Mouse (Mus musculus): Measurements from ENCODE around the gene Gm49373. TPM values are rescaled to one million over a fixed set of nuclear protein-coding genes. Genes with fewer than 3 reads are reported as not detected.

The Gm49373 gene
- total RNA-seq (2012; rRNA removed): 2.1 and 2.7 TPM in 2 replicates

DNA sequence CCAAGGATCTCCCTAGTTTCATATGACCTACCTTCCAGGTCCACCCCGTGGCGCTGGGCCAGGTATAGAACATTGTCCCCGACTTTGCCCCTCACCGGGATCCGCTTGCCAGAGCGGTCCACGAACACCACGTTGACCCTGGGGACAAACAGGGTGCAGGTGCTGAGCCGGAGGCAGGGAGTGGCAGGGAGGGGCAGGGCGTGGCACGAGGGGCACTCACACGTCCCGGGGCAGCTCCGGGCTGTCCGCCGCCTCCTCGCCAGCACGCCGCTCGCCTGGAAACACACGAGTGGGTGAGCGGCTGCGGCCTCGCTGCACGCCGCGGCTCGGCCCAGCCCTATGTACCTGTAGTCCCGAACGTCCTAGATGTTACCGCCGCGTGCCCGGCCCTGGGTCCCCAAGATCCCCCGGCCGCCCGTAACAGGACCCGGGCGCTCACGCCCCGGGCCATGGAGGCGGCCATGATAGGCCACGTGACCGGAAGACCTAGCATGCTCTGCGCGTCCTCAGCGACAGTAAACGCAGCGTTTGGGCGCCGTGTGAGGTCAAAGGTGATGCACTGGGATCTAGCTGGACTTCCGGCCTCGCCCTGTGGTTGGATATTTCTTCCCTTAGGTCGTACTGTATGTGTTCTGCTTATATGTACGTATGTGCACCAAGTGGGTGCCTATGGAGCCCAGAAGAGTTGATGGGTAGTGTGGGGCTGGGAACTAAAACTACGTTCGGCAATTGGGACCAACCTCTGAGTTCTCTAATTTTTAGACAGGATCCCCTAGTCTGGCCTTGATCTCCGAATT lies at the start of gene Gm49373, which contains the start of gene Fdx1l:
Gene Gm49373, minus strand, starts transcription at position 53 of the 797 bp plus-strand sequence.
Gene Fdx1l, minus strand, starts transcription at position 571 of the 797 bp plus-strand sequence.
- in situ Hi-C loops (cut with MboI; ENCODE audit: low sequenced_read_pairs in 2 of 2, unreplicated experiment in 2 of 2): no loop called here
- DNase-seq (ENCODE audit: low read depth, low spot score): peak; percentile 69
- Histone ChIP-seq H3K9ac (ENCODE audit: insufficient read depth, low read depth, low read length, poor library complexity, severe bottlenecking) (peak within 1 kb of the TSS; percentile 94), H3K4me3 (ENCODE audit: insufficient read depth in 1 of 2, low read depth in 1 of 2, low read length in 2 of 2, poor library complexity in 1 of 2, severe bottlenecking in 1 of 2) (peak within 1 kb of the TSS; percentile 89 to 92), H3K9me3 (ENCODE audit: control insufficient read depth, insufficient read depth, low read depth, low read length) (no peaks in the 10 kb centered on the region), H3K4me1 (ENCODE audit: control insufficient read depth in 2 of 2, insufficient read depth in 2 of 2, low read length in 2 of 2, poor library complexity in 1 of 2) (no peaks in the 10 kb centered on the region), H3K36me3 (ENCODE audit: control insufficient read depth, insufficient read depth, low read length, poor library complexity, severe bottlenecking) (peaks cover 37% of the 10 kb centered on the region), H3K27ac (ENCODE audit: insufficient read depth, low read depth, low read length, poor library complexity, severe bottlenecking) (peak within 1 kb of the TSS; percentile 72)
- TF ChIP-seq HCFC1 (IDR thresholded peaks at IDR 0.05; ENCODE audit: borderline replicate concordance, insufficient read depth, low read length) (peak; percentile 81), CHD2 (IDR thresholded peaks at IDR 0.05; ENCODE audit: low read depth, low read length) (peak; percentile 42; the same call in 1 of the 2 replicates), ZNF384 (IDR thresholded peaks at IDR 0.05; ENCODE audit: low read depth, low read length) (no peak)

DNA sequence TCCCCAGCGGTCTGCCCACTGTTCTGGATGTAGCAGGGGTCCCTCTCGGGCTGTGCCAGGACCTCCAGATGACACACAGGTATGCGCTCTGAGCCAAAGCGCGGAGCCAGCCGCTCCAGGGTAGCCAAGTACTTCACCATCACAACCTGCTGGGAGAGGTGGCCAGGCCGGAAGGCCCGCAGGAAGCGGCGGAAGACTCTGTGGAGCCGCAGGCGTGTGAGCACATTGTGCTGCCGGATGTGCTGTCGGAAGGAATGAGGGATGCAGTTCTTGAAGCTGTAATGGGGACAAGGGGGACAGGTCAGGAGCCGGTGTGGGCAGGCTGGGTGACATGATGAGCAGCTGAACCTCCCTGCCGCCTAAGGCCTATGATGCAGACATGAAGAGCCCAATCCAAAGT lies 48.6 kb upstream of the Gm49373 start:
- Histone ChIP-seq H3K36me3 (ENCODE audit: control insufficient read depth, insufficient read depth, low read length, poor library complexity, severe bottlenecking) (peaks cover 5% of the 10 kb centered on the region; the same call in 1 of the 2 replicates), H3K4me3 (ENCODE audit: insufficient read depth in 1 of 2, low read depth in 1 of 2, low read length in 2 of 2, poor library complexity in 1 of 2, severe bottlenecking in 1 of 2) (peak overlapping the region; percentile 43 to 62; a peak in 3 of 4 replicates), H3K9ac (ENCODE audit: insufficient read depth, low read depth, low read length, poor library complexity, severe bottlenecking) (peak overlapping the region; percentile 66), H3K9me3 (ENCODE audit: control insufficient read depth, insufficient read depth, low read depth, low read length) (no peaks in the 10 kb centered on the region), H3K4me1 (ENCODE audit: control insufficient read depth in 2 of 2, insufficient read depth in 2 of 2, low read length in 2 of 2, poor library complexity in 1 of 2) (peaks cover 0 to 2% of the 10 kb centered on the region in 2 experiments; a peak in 2 of 4 replicates), H3K27ac (ENCODE audit: insufficient read depth, low read depth, low read length, poor library complexity, severe bottlenecking) (no peak overlapping the region)
- in situ Hi-C loops (cut with MboI; ENCODE audit: low sequenced_read_pairs in 2 of 2, unreplicated experiment in 2 of 2): no loop called here
- no peak for DNase-seq (ENCODE audit: low read depth, low spot score)
- no peak for TF ChIP-seq CHD2 (IDR thresholded peaks at IDR 0.05; ENCODE audit: low read depth, low read length)
- TF ChIP-seq ZNF384 (IDR thresholded peaks at IDR 0.05; ENCODE audit: low read depth, low read length): no peak
- no peak for TF ChIP-seq HCFC1 (IDR thresholded peaks at IDR 0.05; ENCODE audit: borderline replicate concordance, insufficient read depth, low read length)

DNA sequence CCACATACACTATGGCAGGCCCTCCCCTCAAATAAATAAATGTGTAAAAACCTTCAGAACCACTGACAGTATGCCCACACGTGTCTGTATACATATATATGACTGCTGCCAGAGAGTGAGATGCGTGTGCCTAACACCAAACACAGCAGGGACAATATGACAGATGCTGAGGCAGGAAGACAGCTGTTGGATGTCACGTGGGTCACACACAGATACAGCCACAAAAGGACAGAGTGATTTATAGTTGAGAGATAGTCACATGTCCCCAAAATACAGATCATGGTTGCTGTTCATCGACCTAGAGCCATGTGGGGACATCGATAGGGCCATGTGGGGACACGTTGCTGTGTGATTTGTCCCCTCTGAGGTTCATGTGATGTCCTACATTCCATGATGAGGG lies 44.2 kb upstream of the Gm49373 start:
- H3K9ac ChIP-seq (ENCODE audit: insufficient read depth, low read depth, low read length, poor library complexity, severe bottlenecking): no peak overlapping the region
- no peak overlapping the region for H3K4me3 ChIP-seq (ENCODE audit: insufficient read depth in 1 of 2, low read depth in 1 of 2, low read length in 2 of 2, poor library complexity in 1 of 2, severe bottlenecking in 1 of 2)
- TF ChIP-seq CHD2 (IDR thresholded peaks at IDR 0.05; ENCODE audit: low read depth, low read length): no peak
- no peak for TF ChIP-seq MAFK (IDR thresholded peaks at IDR 0.05; ENCODE audit: insufficient read depth, low read depth, low read length)
- no peak for TF ChIP-seq HCFC1 (IDR thresholded peaks at IDR 0.05; ENCODE audit: borderline replicate concordance, insufficient read depth, low read length)
- TF ChIP-seq ZNF384 (IDR thresholded peaks at IDR 0.05; ENCODE audit: low read depth, low read length): no peak
- TF ChIP-seq ZC3H11A (IDR thresholded peaks at IDR 0.05; ENCODE audit: borderline replicate concordance, low read depth, low read length): no peak
- in situ Hi-C loops (cut with MboI; ENCODE audit: low sequenced_read_pairs in 2 of 2, unreplicated experiment in 2 of 2): no loop called here
- no peaks in the 10 kb centered on the region for H3K9me3 ChIP-seq (ENCODE audit: control insufficient read depth, insufficient read depth, low read depth, low read length)
- no peaks in the 10 kb centered on the region; a peak in 1 of 4 replicates for H3K4me1 ChIP-seq (ENCODE audit: control insufficient read depth in 2 of 2, insufficient read depth in 2 of 2, low read length in 2 of 2, poor library complexity in 1 of 2)
- H3K27ac ChIP-seq (ENCODE audit: insufficient read depth, low read depth, low read length, poor library complexity, severe bottlenecking): no peak overlapping the region
- peaks cover 5% of the 10 kb centered on the region; the same call in 1 of the 2 replicates for H3K36me3 ChIP-seq (ENCODE audit: control insufficient read depth, insufficient read depth, low read length, poor library complexity, severe bottlenecking)
- DNase-seq (ENCODE audit: low read depth, low spot score): no peak

DNA sequence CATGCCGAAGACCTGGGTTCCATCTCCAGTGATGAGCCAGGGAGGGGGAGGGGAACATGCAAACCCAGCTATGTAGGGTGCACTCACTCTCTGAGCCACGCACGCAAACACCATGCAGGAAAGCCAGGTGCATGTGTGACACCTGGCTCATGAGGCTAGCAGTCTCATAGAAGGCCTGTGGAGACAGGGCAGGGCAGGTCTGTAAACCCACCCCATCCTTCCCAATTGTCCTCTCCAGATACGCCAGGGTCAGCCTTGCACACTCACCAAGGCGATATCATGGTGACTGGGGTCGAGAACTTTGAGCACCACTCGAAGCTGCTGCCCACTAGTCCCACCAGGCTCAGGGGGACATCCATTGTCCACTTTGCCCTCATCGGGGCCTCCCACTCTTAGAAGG lies 42.2 kb upstream of the Gm49373 start:
- Histone ChIP-seq H3K4me3 (ENCODE audit: insufficient read depth in 1 of 2, low read depth in 1 of 2, low read length in 2 of 2, poor library complexity in 1 of 2, severe bottlenecking in 1 of 2) (no peak overlapping the region), H3K9ac (ENCODE audit: insufficient read depth, low read depth, low read length, poor library complexity, severe bottlenecking) (no peak overlapping the region), H3K36me3 (ENCODE audit: control insufficient read depth, insufficient read depth, low read length, poor library complexity, severe bottlenecking) (peaks cover 3% of the 10 kb centered on the region; the same call in 1 of the 2 replicates), H3K4me1 (ENCODE audit: control insufficient read depth in 2 of 2, insufficient read depth in 2 of 2, low read length in 2 of 2, poor library complexity in 1 of 2) (peaks cover 0 to 5% of the 10 kb centered on the region in 2 experiments; a peak in 1 of 4 replicates), H3K27ac (ENCODE audit: insufficient read depth, low read depth, low read length, poor library complexity, severe bottlenecking) (no peak overlapping the region), H3K9me3 (ENCODE audit: control insufficient read depth, insufficient read depth, low read depth, low read length) (no peaks in the 10 kb centered on the region)
- no peak for DNase-seq (ENCODE audit: low read depth, low spot score)
- TF ChIP-seq ZNF384 (IDR thresholded peaks at IDR 0.05; ENCODE audit: low read depth, low read length): no peak
- no peak for TF ChIP-seq ZC3H11A (IDR thresholded peaks at IDR 0.05; ENCODE audit: borderline replicate concordance, low read depth, low read length)
- no peak for TF ChIP-seq MAFK (IDR thresholded peaks at IDR 0.05; ENCODE audit: insufficient read depth, low read depth, low read length)
- TF ChIP-seq HCFC1 (IDR thresholded peaks at IDR 0.05; ENCODE audit: borderline replicate concordance, insufficient read depth, low read length): no peak
- TF ChIP-seq CHD2 (IDR thresholded peaks at IDR 0.05; ENCODE audit: low read depth, low read length): no peak
- in situ Hi-C loops (cut with MboI; ENCODE audit: low sequenced_read_pairs in 2 of 2, unreplicated experiment in 2 of 2): no loop called here

Measured in ES-E14 (cell line).